Mouse (Mus musculus) heart, embryonic 10.5 days (tissue): ENCODE data around the gene Cma1. TPM values are rescaled to one million over a fixed set of nuclear protein-coding genes. Genes with fewer than 3 reads are reported as not detected.
"Not testable (repeated sequence)": the region's sequence is repeated elsewhere in the genome, so short reads cannot be mapped to it uniquely, and the experiment has no call there.

ENCODE experiments used
- DNase-seq: peaks from one replicate; pipeline ENCODE4 v3.0.0-alpha.2; 2017; ENCODE audit warnings: low spot score
- H3K27ac ChIP-seq: fragments of 300-500 bp; sonication (generic); 2 replicates; pipeline ENCODE4 v1.5.1; 2016; ENCODE audit warnings: mild to moderate bottlenecking
- H3K27me3 ChIP-seq: fragments of 300-500 bp; sonication (generic); 2 replicates; pipeline ENCODE4 v1.6.1; 2016; ENCODE audit warnings: mild to moderate bottlenecking; ENCODE audit not compliant: poor library complexity, insufficient read depth, severe bottlenecking
- H3K36me3 ChIP-seq: fragments of 300-500 bp; sonication (generic); 2 replicates; pipeline ENCODE4 v1.6.1; 2016; ENCODE audit warnings: mild to moderate bottlenecking, moderate library complexity
- H3K4me1 ChIP-seq: fragments of 300-500 bp; sonication (generic); 2 replicates; pipeline ENCODE4 v1.6.1; 2016; ENCODE audit warnings: mild to moderate bottlenecking
- H3K4me3 ChIP-seq: fragments of 300-500 bp; sonication (generic); 2 replicates; pipeline ENCODE4 v1.5.1; 2016; ENCODE audit warnings: mild to moderate bottlenecking, moderate library complexity
- H3K9me3 ChIP-seq: fragments of 300-500 bp; sonication (generic); 2 replicates; pipeline ENCODE4 v1.6.1; 2016; ENCODE audit warnings: mild to moderate bottlenecking, moderate library complexity
- WGBS: fragments of 180-500 bp; shearing (Covaris S2); methylation state at CpG from one replicate; pipeline ENCODE4 v1.1.7; 2016; 5-methylcytosine and 5-hydroxymethylcytosine counted together
- polyA plus RNA-seq: library from polyadenylated mRNA; unstranded; fragments of >200 nt; fragmentation: Nextera tagmentation; extraction: Ambion mirVana; gene quantifications from 2 replicates; pipeline ENCODE4 v1.2.1, GENCODE M21; 2016

Cma1 gene
- not detected in 2 replicates for polyA plus RNA-seq

- Histone ChIP-seq H3K9me3 (no peaks in the 10 kb centered on the region), H3K27ac (0 out of 2 replicates have a peak within 1 kb of the TSS, but pooled peaks have one; percentile 16), H3K4me1 (peaks cover 29% of the 10 kb centered on the region), H3K36me3 (no peaks in the 10 kb centered on the region), H3K4me3 (no peak within 1 kb of the TSS), H3K27me3 (no peaks in the 10 kb centered on the region)
- no peak for DNase-seq
- WGBS, result 72% methylated on average over 4 of the region's 4 CpGs
These were observed at the start of gene Cma1 for GRCm38 (mm10) chr14:55944575-55944974. Gene Cma1, minus strand, starts transcription at chr14:55944675.

- not testable (repeated sequence) for H3K36me3 ChIP-seq, H3K27ac ChIP-seq, H3K9me3 ChIP-seq, DNase-seq, H3K4me3 ChIP-seq, H3K27me3 ChIP-seq, H3K4me1 ChIP-seq
- WGBS, result 72% methylated on average over 2 of the region's 3 CpGs
These were observed 43.0 kb upstream of the Cma1 start for GRCm38 (mm10) chr14:55987464-55987863.

GRCm38 (mm10) chr14:55963900-55964299 is 19.4 kb upstream of the Cma1 start:
- not testable (repeated sequence) for H3K4me1 ChIP-seq, DNase-seq, H3K27me3 ChIP-seq, H3K4me3 ChIP-seq, H3K27ac ChIP-seq, H3K9me3 ChIP-seq, H3K36me3 ChIP-seq
- WGBS, result 32% methylated on average over 2 of the region's 2 CpGs

GRCm38 (mm10) chr14:55963263-55963662 is 18.8 kb upstream of the Cma1 start:
- no peaks in the 10 kb centered on the region for H3K27me3 ChIP-seq
- no peak for DNase-seq
- H3K4me1 ChIP-seq, result no peaks in the 10 kb centered on the region
- WGBS, result 19% methylated on average over 1 of the region's 1 CpGs
- no peaks in the 10 kb centered on the region for H3K9me3 ChIP-seq
- H3K4me3 ChIP-seq, result no peak overlapping the region
- H3K36me3 ChIP-seq, result no peaks in the 10 kb centered on the region
- H3K27ac ChIP-seq, result no peak overlapping the region

GRCm38 (mm10) chr14:55950346-55951030 is 6.0 kb upstream of the Cma1 start, which contains the start of gene Cma2:
Gene Cma2, plus strand, starts transcription at chr14:55950980.
- WGBS, result 82% methylated on average over 6 of the region's 6 CpGs
- no peaks in the 10 kb centered on the region for H3K36me3 ChIP-seq
- peaks cover 14% of the 10 kb centered on the region for H3K4me1 ChIP-seq
- DNase-seq, result no peak
- H3K9me3 ChIP-seq, result no peaks in the 10 kb centered on the region
- H3K27ac ChIP-seq, result no peak within 1 kb of the TSS
- no peak within 1 kb of the TSS for H3K4me3 ChIP-seq
- H3K27me3 ChIP-seq, result no peaks in the 10 kb centered on the region

- no peaks in the 10 kb centered on the region for H3K36me3 ChIP-seq
- no peaks in the 10 kb centered on the region for H3K27me3 ChIP-seq
- no peaks in the 10 kb centered on the region for H3K9me3 ChIP-seq
- H3K4me1 ChIP-seq, result peaks cover 29% of the 10 kb centered on the region
- DNase-seq, result no peak
- H3K27ac ChIP-seq, result peak overlapping the region; percentile 73
- H3K4me3 ChIP-seq, result no peak overlapping the region
- 39% methylated on average over 2 of the region's 2 CpGs for WGBS
These were observed 1.9 kb upstream of the Cma1 start for GRCm38 (mm10) chr14:55946269-55946969.

- H3K4me1 ChIP-seq, result peaks cover 29% of the 10 kb centered on the region
- H3K36me3 ChIP-seq, result no peaks in the 10 kb centered on the region
- no peaks in the 10 kb centered on the region for H3K27me3 ChIP-seq
- 42% methylated on average over 11 of the region's 11 CpGs for WGBS
- DNase-seq, result no peak
- H3K9me3 ChIP-seq, result no peaks in the 10 kb centered on the region
- 0 out of 2 replicates have a peak overlapping the region, but pooled peaks have one; percentile 16 for H3K27ac ChIP-seq
- H3K4me3 ChIP-seq, result no peak overlapping the region
These were observed 874 bp downstream of the Cma1 start for GRCm38 (mm10) chr14:55943601-55944000.

- DNase-seq, result no peak
- Histone ChIP-seq H3K27ac (no peak overlapping the region), H3K4me1 (peaks cover 16% of the 10 kb centered on the region), H3K27me3 (no peaks in the 10 kb centered on the region), H3K4me3 (no peak overlapping the region), H3K36me3 (no peaks in the 10 kb centered on the region), H3K9me3 (no peaks in the 10 kb centered on the region)
- WGBS, result 51% methylated on average over 7 of the region's 7 CpGs
These were observed 4.2 kb downstream of the Cma1 start for GRCm38 (mm10) chr14:55940070-55940800.

- DNase-seq, result no peak
- Histone ChIP-seq H3K27ac (peak overlapping the region; percentile 63), H3K4me3 (no peak overlapping the region), H3K9me3 (no peaks in the 10 kb centered on the region), H3K27me3 (no peaks in the 10 kb centered on the region), H3K36me3 (no peaks in the 10 kb centered on the region), H3K4me1 (peaks cover 4% of the 10 kb centered on the region; the same call in 1 of the 2 replicates)
- WGBS, result 34% methylated on average over 7 of the region's 7 CpGs
These were observed 10.9 kb downstream of the Cma1 start for GRCm38 (mm10) chr14:55933586-55933985.

GRCm38 (mm10) chr14:55929263-55929997 is 15.0 kb downstream of the Cma1 start:
- Histone ChIP-seq H3K27ac (no peak overlapping the region), H3K4me3 (no peak overlapping the region), H3K4me1 (peaks cover 4% of the 10 kb centered on the region; the same call in 1 of the 2 replicates), H3K9me3 (no peaks in the 10 kb centered on the region), H3K27me3 (no peaks in the 10 kb centered on the region), H3K36me3 (no peaks in the 10 kb centered on the region)
- no peak for DNase-seq
- 52% methylated on average over 12 of the region's 12 CpGs for WGBS

GRCm38 (mm10) chr14:55926847-55927246 is 17.6 kb downstream of the Cma1 start:
- WGBS, result 82% methylated on average over 4 of the region's 4 CpGs

GRCm38 (mm10) chr14:55922475-55923232 is 21.8 kb downstream of the Cma1 start:
- no peaks in the 10 kb centered on the region for H3K27me3 ChIP-seq
- H3K4me3 ChIP-seq, result no peak overlapping the region
- peak overlapping the region; percentile 22; the same call in 1 of the 2 replicates for H3K27ac ChIP-seq
- no peak for DNase-seq
- no peaks in the 10 kb centered on the region for H3K36me3 ChIP-seq
- H3K9me3 ChIP-seq, result no peaks in the 10 kb centered on the region
- peaks cover 12% of the 10 kb centered on the region for H3K4me1 ChIP-seq
- WGBS, result 27% methylated on average over 7 of the region's 7 CpGs

More at GRCm38 (mm10) chr14:55926847-55927246, 17.6 kb downstream of the Cma1 start:
- Histone ChIP-seq H3K27ac (no peak overlapping the region), H3K9me3 (no peaks in the 10 kb centered on the region), H3K4me3 (no peak overlapping the region), H3K27me3 (no peaks in the 10 kb centered on the region), H3K36me3 (no peaks in the 10 kb centered on the region), H3K4me1 (peaks cover 16% of the 10 kb centered on the region)
- DNase-seq, result no peak
